Mouse (Mus musculus): Measurements from ENCODE around the gene Gm4216. TPM values are rescaled to one million over a fixed set of nuclear protein-coding genes. Genes with fewer than 3 reads are reported as not detected.
"Not testable (repeated sequence)": the region's sequence is repeated elsewhere in the genome, so short reads cannot be mapped to it uniquely, and the experiment has no call there.

The Gm4216 gene
- not detected in 2 replicates for polyA plus RNA-seq (2015; fragmentation: Nextera tagmentation; extraction: Ambion mirVana)

GRCm38 (mm10) chr7:23019823-23020222, at the start of gene Gm4216:
Gm4216 (minus strand) TSS chr7:23019923.
- H3K9ac ChIP-seq (ENCODE audit: low read length); ATAC-seq (ENCODE audit: insufficient read depth, low FRiP score); H3K27ac ChIP-seq (ENCODE audit: low read length); H3K9me3 ChIP-seq (replicated peaks; ENCODE audit: control insufficient read depth, low read length); H3K36me3 ChIP-seq (ENCODE audit: control insufficient read depth, insufficient read depth, low read length); H3K4me3 ChIP-seq (replicated peaks; ENCODE audit: low read length); H3K4me1 ChIP-seq (ENCODE audit: control insufficient read depth, insufficient read depth, low read length); H3K4me2 ChIP-seq (ENCODE audit: low read depth, low read length); H3K27me3 ChIP-seq (ENCODE audit: control insufficient read depth, insufficient read depth, low read length): not testable (repeated sequence)
- no CpG with 5 or more reads among the region's 3 CpGs for WGBS

- not testable (repeated sequence) for H3K4me2 ChIP-seq (ENCODE audit: low read depth, low read length); H3K36me3 ChIP-seq (ENCODE audit: control insufficient read depth, insufficient read depth, low read length); H3K9me3 ChIP-seq (replicated peaks; ENCODE audit: control insufficient read depth, low read length); ATAC-seq (ENCODE audit: insufficient read depth, low FRiP score); H3K4me3 ChIP-seq (replicated peaks; ENCODE audit: low read length); H3K27me3 ChIP-seq (ENCODE audit: control insufficient read depth, insufficient read depth, low read length); H3K27ac ChIP-seq (ENCODE audit: low read length); H3K4me1 ChIP-seq (ENCODE audit: control insufficient read depth, insufficient read depth, low read length); H3K9ac ChIP-seq (ENCODE audit: low read length)
- WGBS, result no CpG with 5 or more reads among the region's 1 CpGs
Measured at GRCm38 (mm10) chr7:23067356-23067755, 47.6 kb upstream of the Gm4216 start, which contains the start of gene Gm8720. Gm8720 (minus strand) TSS chr7:23067456.

GRCm38 (mm10) chr7:23055240-23055639, 35.5 kb upstream of the Gm4216 start, which contains the start of gene Vmn1r163:
Vmn1r163 (plus strand) TSS chr7:23055540.
- H3K36me3 ChIP-seq (ENCODE audit: control insufficient read depth, insufficient read depth, low read length); H3K9ac ChIP-seq (ENCODE audit: low read length); H3K27me3 ChIP-seq (ENCODE audit: control insufficient read depth, insufficient read depth, low read length); ATAC-seq (ENCODE audit: insufficient read depth, low FRiP score); H3K9me3 ChIP-seq (replicated peaks; ENCODE audit: control insufficient read depth, low read length); H3K4me2 ChIP-seq (ENCODE audit: low read depth, low read length); H3K4me3 ChIP-seq (replicated peaks; ENCODE audit: low read length); H3K27ac ChIP-seq (ENCODE audit: low read length); H3K4me1 ChIP-seq (ENCODE audit: control insufficient read depth, insufficient read depth, low read length): not testable (repeated sequence)
- whole genome bisulfite sequencing, result no CpG with 5 or more reads among the region's 1 CpGs

- not testable (repeated sequence) for H3K4me1 ChIP-seq (ENCODE audit: control insufficient read depth, insufficient read depth, low read length); ATAC-seq (ENCODE audit: insufficient read depth, low FRiP score); H3K9ac ChIP-seq (ENCODE audit: low read length); H3K4me3 ChIP-seq (replicated peaks; ENCODE audit: low read length); H3K27ac ChIP-seq (ENCODE audit: low read length); H3K9me3 ChIP-seq (replicated peaks; ENCODE audit: control insufficient read depth, low read length); H3K36me3 ChIP-seq (ENCODE audit: control insufficient read depth, insufficient read depth, low read length); H3K4me2 ChIP-seq (ENCODE audit: low read depth, low read length); H3K27me3 ChIP-seq (ENCODE audit: control insufficient read depth, insufficient read depth, low read length)
- WGBS, result no CpG with 5 or more reads among the region's 5 CpGs
Measured at GRCm38 (mm10) chr7:22984573-22984972, 35.1 kb downstream of the Gm4216 start, which contains the start of gene Gm4214. Gm4214 (minus strand) TSS chr7:22984673.

Other genes starting within 250 kb of the Gm4216 start
- gene Vmn1r158, start 229.1 kb downstream of the Gm4216 start, polyA plus RNA-seq (2015; fragmentation: Nextera tagmentation; extraction: Ambion mirVana), result not detected in 2 replicates
- gene Vmn1r159, start 176.3 kb downstream of the Gm4216 start, polyA plus RNA-seq (2015; fragmentation: Nextera tagmentation; extraction: Ambion mirVana), result not detected in 2 replicates
- gene Vmn1r160, start 148.7 kb downstream of the Gm4216 start, polyA plus RNA-seq (2015; fragmentation: Nextera tagmentation; extraction: Ambion mirVana), result not detected in 2 replicates
- gene Gm4214, start 35.2 kb downstream of the Gm4216 start, polyA plus RNA-seq (2015; fragmentation: Nextera tagmentation; extraction: Ambion mirVana), result not detected in 2 replicates
- gene Vmn1r163, start 35.6 kb upstream of the Gm4216 start, polyA plus RNA-seq (2015; fragmentation: Nextera tagmentation; extraction: Ambion mirVana), result not detected in 2 replicates
- not detected in 2 replicates for gene Gm8720, start 47.5 kb upstream of the Gm4216 start, polyA plus RNA-seq (2015; fragmentation: Nextera tagmentation; extraction: Ambion mirVana)
- not detected in 2 replicates for gene Gm10662, start 124.6 kb upstream of the Gm4216 start, polyA plus RNA-seq (2015; fragmentation: Nextera tagmentation; extraction: Ambion mirVana)
- not detected in 2 replicates for gene Vmn1r165, start 197.4 kb upstream of the Gm4216 start, polyA plus RNA-seq (2015; fragmentation: Nextera tagmentation; extraction: Ambion mirVana)
- gene Vmn1r166, start 231.8 kb upstream of the Gm4216 start, polyA plus RNA-seq (2015; fragmentation: Nextera tagmentation; extraction: Ambion mirVana), result not detected in 2 replicates